Mouse (Mus musculus): ENCODE data around the gene Ndufa9. TPM values are rescaled to one million over a fixed set of nuclear protein-coding genes. Genes with fewer than 3 reads are reported as not detected.

Gene Ndufa9
- total and polyA plus RNA-seq, 2 experiments from 2014 or later = 638 to 799 TPM

DNA sequence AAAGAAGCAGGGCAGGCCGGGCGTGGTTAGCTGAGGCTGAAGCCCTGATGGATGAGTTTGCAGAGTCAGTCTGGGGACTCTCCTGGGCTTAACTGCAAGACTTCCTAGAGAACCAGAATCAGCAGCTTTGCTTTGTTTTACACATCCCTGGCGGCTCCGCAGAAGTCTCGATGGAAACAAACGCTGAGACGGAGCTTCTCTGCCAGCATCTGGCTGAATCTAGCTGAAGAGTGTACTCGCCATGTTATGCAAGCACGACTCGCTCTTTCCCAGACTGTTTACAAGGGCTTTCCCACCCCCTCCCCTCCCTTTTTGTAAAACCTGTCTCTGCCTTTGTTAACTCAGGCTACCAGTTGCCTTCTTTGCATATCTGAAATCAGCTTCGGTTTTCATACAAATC lies 46.0 kb downstream of the Ndufa9 start:
- TF ChIP-seq EP300 (IDR thresholded peaks at IDR 0.05; ENCODE audit: low read depth) (no peak), CTCF (IDR thresholded peaks at IDR 0.05; ENCODE audit: low read depth) (no peak)
- Histone ChIP-seq H3K4me1 (ENCODE audit: control insufficient read depth, insufficient read depth) (no peaks in the 10 kb centered on the region), H3K27me3 (ENCODE audit: control insufficient read depth, insufficient read depth, low read length) (no peaks in the 10 kb centered on the region), H3K9me3 (replicated peaks; ENCODE audit: control insufficient read depth, low read length) (no peaks in the 10 kb centered on the region), H3K36me3 (replicated peaks; ENCODE audit: control insufficient read depth, insufficient read depth, low read length) (no peaks in the 10 kb centered on the region), H3K27ac (ENCODE audit: low read depth) (no peak overlapping the region), H3K4me3 (ENCODE audit: low read depth, low read length) (no peak overlapping the region), H3K4me2 (ENCODE audit: low read depth, low read length) (no peak overlapping the region), H3K9ac (replicated peaks; ENCODE audit: low read depth, low read length) (no peak overlapping the region)
- DNase-seq (ENCODE audit: low spot score) (no peak), ATAC-seq (ENCODE audit: insufficient read depth, low read depth) (no peak)
- WGBS = 31% methylated on average over 11 of the region's 11 CpGs

DNA sequence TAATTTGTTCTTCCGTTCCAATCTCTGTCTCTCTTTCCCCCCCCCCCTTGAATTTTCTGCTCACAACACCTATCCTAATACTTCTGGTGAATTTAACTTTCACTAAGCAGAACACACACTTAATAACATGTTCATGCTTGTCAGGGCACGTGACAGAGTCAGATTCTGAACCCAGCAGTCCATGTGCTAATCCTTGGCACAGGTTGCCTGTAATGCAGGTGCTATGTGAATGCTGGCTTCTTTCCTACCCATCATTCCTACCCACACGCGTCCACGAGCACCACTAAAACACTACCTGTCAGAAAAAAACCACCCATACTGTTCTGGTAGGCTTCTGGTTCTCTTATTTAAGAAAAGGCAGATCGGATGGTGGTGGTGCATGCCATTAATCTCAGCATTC lies 54.2 kb downstream of the Ndufa9 start:
- no peaks in the 10 kb centered on the region for H3K36me3 ChIP-seq (replicated peaks; ENCODE audit: control insufficient read depth, insufficient read depth, low read length)
- 83% methylated on average over 6 of the region's 6 CpGs for WGBS
- no peak for TF ChIP-seq EP300 (IDR thresholded peaks at IDR 0.05; ENCODE audit: low read depth)
- no peak for TF ChIP-seq CTCF (IDR thresholded peaks at IDR 0.05; ENCODE audit: low read depth)

DNA sequence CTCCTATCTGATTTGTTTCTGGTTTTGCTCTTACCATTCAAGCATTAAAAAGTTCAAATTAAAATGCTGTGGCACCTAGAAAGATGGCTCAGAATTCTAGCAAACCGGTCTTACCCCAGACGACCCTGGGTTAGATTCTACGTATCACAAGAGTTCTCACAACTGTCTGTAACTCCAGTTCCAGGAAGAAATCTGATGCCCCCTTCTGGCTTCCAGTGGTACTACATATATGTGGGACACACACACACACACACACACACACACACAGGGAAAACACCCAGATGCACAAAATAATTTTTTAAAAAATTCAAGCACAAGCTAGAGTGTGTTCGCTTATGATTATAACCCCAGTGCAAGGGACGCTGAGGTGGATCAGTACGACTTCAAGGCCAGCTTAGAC lies 55.2 kb downstream of the Ndufa9 start:
- Histone ChIP-seq H3K9me3 (replicated peaks; ENCODE audit: control insufficient read depth, low read length) (no peaks in the 10 kb centered on the region), H3K36me3 (replicated peaks; ENCODE audit: control insufficient read depth, insufficient read depth, low read length) (no peaks in the 10 kb centered on the region)
- WGBS = 94% methylated on average over 6 of the region's 6 CpGs

More for the DNA sequence above, 54.2 kb downstream of the Ndufa9 start:
- Histone ChIP-seq H3K4me2 (ENCODE audit: low read depth, low read length) (no peak overlapping the region), H3K4me3 (ENCODE audit: low read depth, low read length) (no peak overlapping the region), H3K27me3 (ENCODE audit: control insufficient read depth, insufficient read depth, low read length) (no peaks in the 10 kb centered on the region), H3K27ac (ENCODE audit: low read depth) (no peak overlapping the region), H3K4me1 (ENCODE audit: control insufficient read depth, insufficient read depth) (no peaks in the 10 kb centered on the region), H3K9ac (replicated peaks; ENCODE audit: low read depth, low read length) (no peak overlapping the region), H3K9me3 (replicated peaks; ENCODE audit: control insufficient read depth, low read length) (no peaks in the 10 kb centered on the region)
- DNase-seq (ENCODE audit: low spot score) (no peak), ATAC-seq (ENCODE audit: insufficient read depth, low read depth) (no peak)

DNA sequence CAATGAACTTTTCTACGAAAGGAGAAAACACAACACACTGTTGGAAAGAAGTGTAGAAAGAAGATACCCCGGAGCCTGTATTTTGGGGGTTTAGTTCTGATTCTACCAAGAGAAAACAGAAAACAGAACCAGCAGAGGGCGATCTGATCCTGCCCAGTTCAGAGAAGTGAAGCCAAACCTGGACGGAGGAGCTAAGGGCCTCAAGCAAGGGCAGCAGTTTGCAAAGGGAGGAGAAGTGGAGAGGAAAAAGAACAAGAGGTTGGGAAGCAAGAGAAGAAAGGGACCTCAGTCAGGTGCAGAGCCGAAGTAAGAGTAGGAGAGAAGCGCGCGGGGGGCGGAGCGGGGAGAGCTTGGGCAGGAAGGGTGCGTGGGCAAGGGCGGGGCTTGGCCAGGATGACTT lies 57.0 kb downstream of the Ndufa9 start:
- no peak overlapping the region for H3K9ac ChIP-seq (replicated peaks; ENCODE audit: low read depth, low read length)
- H3K4me2 ChIP-seq (ENCODE audit: low read depth, low read length) = peak overlapping the region; percentile 53
- no peak overlapping the region for H3K27ac ChIP-seq (ENCODE audit: low read depth)
- peak overlapping the region; percentile 32 for H3K4me3 ChIP-seq (ENCODE audit: low read depth, low read length)
- H3K4me1 ChIP-seq (ENCODE audit: control insufficient read depth, insufficient read depth) = no peaks in the 10 kb centered on the region
- TF ChIP-seq CTCF (IDR thresholded peaks at IDR 0.05; ENCODE audit: low read depth) (peak; percentile 54), EP300 (IDR thresholded peaks at IDR 0.05; ENCODE audit: low read depth) (no peak)
- no peak for ATAC-seq (ENCODE audit: insufficient read depth, low read depth)
- peak; percentile 28 for DNase-seq (ENCODE audit: low spot score)
- no peaks in the 10 kb centered on the region for H3K9me3 ChIP-seq (replicated peaks; ENCODE audit: control insufficient read depth, low read length)
- no peaks in the 10 kb centered on the region for H3K36me3 ChIP-seq (replicated peaks; ENCODE audit: control insufficient read depth, insufficient read depth, low read length)
- 27% methylated on average over 12 of the region's 12 CpGs for WGBS
- no peaks in the 10 kb centered on the region for H3K27me3 ChIP-seq (ENCODE audit: control insufficient read depth, insufficient read depth, low read length)

More for the DNA sequence above, 55.2 kb downstream of the Ndufa9 start:
- ATAC-seq (ENCODE audit: insufficient read depth, low read depth) (no peak), DNase-seq (ENCODE audit: low spot score) (no peak)
- Histone ChIP-seq H3K4me1 (ENCODE audit: control insufficient read depth, insufficient read depth) (no peaks in the 10 kb centered on the region), H3K4me3 (ENCODE audit: low read depth, low read length) (no peak overlapping the region), H3K4me2 (ENCODE audit: low read depth, low read length) (no peak overlapping the region), H3K27me3 (ENCODE audit: control insufficient read depth, insufficient read depth, low read length) (no peaks in the 10 kb centered on the region), H3K9ac (replicated peaks; ENCODE audit: low read depth, low read length) (no peak overlapping the region), H3K27ac (ENCODE audit: low read depth) (no peak overlapping the region)
- no peak for TF ChIP-seq EP300 (IDR thresholded peaks at IDR 0.05; ENCODE audit: low read depth)
- TF ChIP-seq CTCF (IDR thresholded peaks at IDR 0.05; ENCODE audit: low read depth) = no peak

DNA sequence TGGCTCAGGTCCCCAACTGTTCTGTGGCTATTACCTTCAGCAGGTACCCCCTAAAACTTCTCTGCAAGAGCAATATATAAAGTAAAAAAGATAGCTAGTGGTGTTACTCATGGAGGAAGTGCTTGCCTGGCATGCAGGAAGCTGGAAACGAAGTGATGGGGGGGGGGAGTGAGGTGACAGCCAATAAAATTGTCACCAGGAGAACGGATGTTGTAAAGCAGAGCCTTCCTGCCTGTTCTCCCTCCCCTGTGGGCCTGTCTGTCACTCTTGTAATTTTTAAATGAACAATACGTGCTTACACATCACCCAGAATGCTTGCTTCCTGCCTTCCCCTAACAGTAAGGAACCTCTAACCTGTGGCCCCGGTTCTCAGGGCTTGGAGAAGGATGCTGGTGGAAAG lies 57.4 kb downstream of the Ndufa9 start:
- Histone ChIP-seq H3K9ac (replicated peaks; ENCODE audit: low read depth, low read length) (no peak overlapping the region), H3K4me3 (ENCODE audit: low read depth, low read length) (no peak overlapping the region), H3K4me1 (ENCODE audit: control insufficient read depth, insufficient read depth) (no peaks in the 10 kb centered on the region), H3K36me3 (replicated peaks; ENCODE audit: control insufficient read depth, insufficient read depth, low read length) (no peaks in the 10 kb centered on the region), H3K4me2 (ENCODE audit: low read depth, low read length) (no peak overlapping the region), H3K9me3 (replicated peaks; ENCODE audit: control insufficient read depth, low read length) (no peaks in the 10 kb centered on the region), H3K27me3 (ENCODE audit: control insufficient read depth, insufficient read depth, low read length) (no peaks in the 10 kb centered on the region), H3K27ac (ENCODE audit: low read depth) (no peak overlapping the region)
- DNase-seq (ENCODE audit: low spot score) (no peak), ATAC-seq (ENCODE audit: insufficient read depth, low read depth) (no peak)
- 19% methylated on average over 4 of the region's 4 CpGs for WGBS
- no peak for TF ChIP-seq EP300 (IDR thresholded peaks at IDR 0.05; ENCODE audit: low read depth)
- TF ChIP-seq CTCF (IDR thresholded peaks at IDR 0.05; ENCODE audit: low read depth) = no peak

DNA sequence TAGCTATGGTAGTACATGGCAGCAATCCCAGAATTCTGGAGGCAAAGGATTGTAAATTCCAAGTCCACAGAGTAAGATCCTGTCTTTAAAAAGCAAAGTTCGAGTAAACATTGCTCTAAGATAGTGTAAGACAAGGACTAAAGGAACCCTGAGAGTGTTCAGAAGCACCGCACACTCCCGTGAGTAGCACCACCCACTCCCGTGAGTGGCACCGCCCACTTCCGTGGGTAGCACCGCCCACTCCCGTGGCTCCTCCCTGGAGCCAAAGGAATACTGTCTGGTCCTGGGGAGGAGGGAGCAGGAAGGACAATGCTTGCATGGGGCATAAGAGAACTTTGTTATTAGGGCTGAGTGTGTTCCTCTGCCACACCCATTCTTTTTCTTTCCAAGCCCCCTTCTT lies 60.1 kb downstream of the Ndufa9 start:
- DNase-seq (ENCODE audit: low spot score) = no peak
- Histone ChIP-seq H3K9me3 (replicated peaks; ENCODE audit: control insufficient read depth, low read length) (no peaks in the 10 kb centered on the region), H3K27ac (ENCODE audit: low read depth) (no peak overlapping the region), H3K36me3 (replicated peaks; ENCODE audit: control insufficient read depth, insufficient read depth, low read length) (no peaks in the 10 kb centered on the region), H3K4me3 (ENCODE audit: low read depth, low read length) (no peak overlapping the region), H3K27me3 (ENCODE audit: control insufficient read depth, insufficient read depth, low read length) (0 out of 2 replicates have a peak, but pooled peaks cover 7% of the 10 kb centered on the region), H3K4me2 (ENCODE audit: low read depth, low read length) (no peak overlapping the region), H3K4me1 (ENCODE audit: control insufficient read depth, insufficient read depth) (no peaks in the 10 kb centered on the region), H3K9ac (replicated peaks; ENCODE audit: low read depth, low read length) (no peak overlapping the region)
- 67% methylated on average over 8 of the region's 8 CpGs for WGBS
- no peak for ATAC-seq (ENCODE audit: insufficient read depth, low read depth)
- TF ChIP-seq CTCF (IDR thresholded peaks at IDR 0.05; ENCODE audit: low read depth) (no peak), EP300 (IDR thresholded peaks at IDR 0.05; ENCODE audit: low read depth) (no peak)
